Mouse (Mus musculus): Measurements from ENCODE around the gene Dock1.

Dock1 gene

DNA sequence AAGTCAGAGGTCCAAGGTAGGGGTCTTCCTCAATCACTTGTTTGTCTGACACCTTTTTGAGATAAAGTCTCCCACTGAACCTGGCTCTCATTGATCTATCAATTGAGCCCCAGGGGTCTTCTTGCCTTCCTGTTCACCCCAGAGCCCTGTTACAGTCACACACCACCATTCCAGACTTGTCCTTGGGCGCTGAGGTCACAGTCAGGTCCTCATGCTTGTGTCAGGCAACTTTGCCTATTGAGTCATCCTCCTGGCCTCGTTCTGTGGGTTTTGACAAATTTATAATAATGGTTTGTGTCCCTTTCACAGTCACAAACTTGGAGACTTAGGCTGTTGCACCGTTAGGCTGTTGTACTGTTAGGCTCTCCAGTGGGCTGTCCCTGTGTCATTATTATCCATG, 77.9 kb downstream of the Dock1 start:
- no peak for DNase-seq (ENCODE audit: extremely low read depth, insufficient read length, low spot score)

DNA sequence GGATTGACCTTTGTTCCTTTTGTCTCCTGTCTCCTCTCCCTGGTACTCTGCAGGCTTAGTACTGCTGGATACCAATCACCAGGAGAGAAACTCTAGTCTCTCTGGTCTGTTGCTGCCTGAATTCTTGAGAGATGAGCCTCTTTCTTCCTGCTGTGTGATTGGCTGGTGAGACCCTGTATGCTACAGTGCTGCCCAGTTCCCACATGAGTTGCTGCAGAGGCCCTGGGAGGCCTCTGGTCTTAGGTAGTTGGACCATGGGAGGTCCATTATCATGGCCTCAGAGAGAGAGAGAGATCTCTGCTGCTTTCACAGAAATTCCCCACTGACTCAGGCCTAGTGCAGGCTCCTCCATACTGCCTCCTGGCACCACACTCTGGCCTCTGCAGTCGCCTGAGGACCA, 79.2 kb downstream of the Dock1 start:
- DNase-seq (ENCODE audit: extremely low read depth, insufficient read length, low spot score) = no peak

DNA sequence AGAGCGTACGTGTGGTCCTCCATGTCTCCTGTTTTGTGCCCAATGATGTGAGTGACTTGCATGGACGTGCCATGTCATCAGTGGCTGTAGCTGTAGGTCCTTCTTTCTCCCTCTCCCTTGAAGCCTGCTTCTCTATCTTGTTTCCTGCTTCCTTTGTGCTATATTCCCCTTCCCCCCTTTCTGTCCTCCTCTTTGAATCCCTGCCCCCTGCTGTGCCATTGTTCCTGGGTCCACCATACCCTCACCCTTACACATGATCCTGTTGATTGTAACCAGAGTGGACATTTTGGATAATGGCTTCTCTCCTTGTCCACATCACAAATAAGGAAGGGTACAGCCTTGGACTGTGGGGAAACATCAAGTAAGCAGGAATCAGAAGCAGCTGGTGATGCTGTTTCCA, 81.0 kb downstream of the Dock1 start:
- DNase-seq (ENCODE audit: extremely low read depth, insufficient read length, low spot score) = no peak

- no peak for DNase-seq (ENCODE audit: extremely low read depth, insufficient read length, low spot score)
Measured at GRCm38 (mm10) chr7:134753417-134753816, 83.0 kb downstream of the Dock1 start.

DNA sequence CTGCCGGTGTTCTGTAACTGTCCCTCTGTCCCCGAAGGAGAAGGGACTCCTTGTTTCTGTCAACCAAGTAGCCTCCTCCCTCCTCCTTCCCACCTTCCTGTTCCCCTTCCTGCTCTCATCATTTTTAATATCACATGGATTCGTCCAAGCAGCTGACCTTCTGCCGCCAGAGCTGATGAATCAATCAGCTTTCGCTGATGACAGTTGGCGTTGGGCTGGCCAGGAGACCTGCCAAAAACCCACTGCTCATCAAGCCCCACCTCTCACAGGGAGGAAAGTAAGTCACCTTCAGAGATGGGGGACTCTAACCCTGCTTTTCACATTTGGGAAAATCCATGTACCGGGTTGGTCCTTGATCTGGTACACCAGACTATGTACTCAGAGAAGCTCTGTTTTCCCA, 87.2 kb downstream of the Dock1 start:
- no peak for DNase-seq (ENCODE audit: extremely low read depth, insufficient read length, low spot score)

GRCm38 (mm10) chr7:134761799-134762198, 91.3 kb downstream of the Dock1 start:
- no peak for DNase-seq (ENCODE audit: extremely low read depth, insufficient read length, low spot score)

GRCm38 (mm10) chr7:134765130-134765529, 94.7 kb downstream of the Dock1 start:
- no peak for DNase-seq (ENCODE audit: extremely low read depth, insufficient read length, low spot score)

DNA sequence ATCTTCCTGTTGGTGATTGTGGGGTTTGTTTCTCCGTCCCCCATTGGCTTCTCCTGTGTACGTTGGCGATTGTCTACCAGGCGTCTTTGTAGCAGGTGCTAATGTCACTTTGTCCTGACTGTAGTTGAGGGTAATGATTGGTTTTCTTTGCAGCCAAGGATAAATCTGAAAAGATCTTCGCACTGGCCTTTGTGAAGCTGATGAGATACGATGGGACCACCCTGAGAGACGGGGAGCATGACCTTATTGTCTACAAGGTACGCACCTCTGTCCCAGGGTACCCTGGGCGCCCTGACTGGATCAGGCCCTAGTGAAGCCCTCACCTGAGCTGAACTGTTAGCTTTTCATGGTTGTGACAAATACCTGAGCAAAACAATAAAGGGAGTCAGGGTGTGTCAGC, 100.9 kb downstream of the Dock1 start:
- DNase-seq (ENCODE audit: extremely low read depth, insufficient read length, low spot score) = no peak

- no peak for DNase-seq (ENCODE audit: extremely low read depth, insufficient read length, low spot score)
Measured at GRCm38 (mm10) chr7:134772363-134772762, 101.9 kb downstream of the Dock1 start.

GRCm38 (mm10) chr7:134772867-134773590, 102.6 kb downstream of the Dock1 start:
- no peak for DNase-seq (ENCODE audit: extremely low read depth, insufficient read length, low spot score)

DNA sequence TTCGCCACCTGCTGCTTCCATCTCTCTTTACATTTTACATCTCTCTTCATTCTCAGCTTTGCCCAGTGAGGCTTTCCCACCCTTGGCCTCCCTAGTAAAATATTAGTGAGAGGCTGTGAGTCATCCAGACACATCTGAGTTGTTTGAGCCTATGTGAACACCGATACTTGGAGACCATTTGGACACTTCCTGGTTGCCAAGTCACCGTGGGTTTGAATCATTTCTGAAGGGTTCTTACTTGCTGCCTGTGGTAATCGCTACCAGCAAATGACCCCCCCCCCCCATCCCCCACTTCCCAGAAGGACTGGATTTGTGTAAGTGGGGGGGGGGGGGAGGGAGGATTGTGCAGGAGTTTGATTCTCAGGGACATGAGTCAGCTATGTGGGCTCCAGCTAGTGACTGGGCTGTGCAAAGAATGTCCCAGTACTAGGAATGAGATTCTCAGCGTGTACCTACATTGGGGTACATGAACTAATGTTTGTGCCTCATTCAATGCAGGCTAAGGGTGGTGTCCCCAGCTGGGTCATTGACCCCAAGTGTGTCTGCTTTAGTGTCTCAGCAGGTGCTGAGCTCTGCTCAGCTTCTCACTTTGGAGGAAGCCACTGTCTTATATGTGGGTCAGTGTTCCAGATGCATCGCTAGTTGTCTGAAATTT, 103.4 kb downstream of the Dock1 start:
- peak; percentile 48 for DNase-seq (ENCODE audit: extremely low read depth, insufficient read length, low spot score)

DNA sequence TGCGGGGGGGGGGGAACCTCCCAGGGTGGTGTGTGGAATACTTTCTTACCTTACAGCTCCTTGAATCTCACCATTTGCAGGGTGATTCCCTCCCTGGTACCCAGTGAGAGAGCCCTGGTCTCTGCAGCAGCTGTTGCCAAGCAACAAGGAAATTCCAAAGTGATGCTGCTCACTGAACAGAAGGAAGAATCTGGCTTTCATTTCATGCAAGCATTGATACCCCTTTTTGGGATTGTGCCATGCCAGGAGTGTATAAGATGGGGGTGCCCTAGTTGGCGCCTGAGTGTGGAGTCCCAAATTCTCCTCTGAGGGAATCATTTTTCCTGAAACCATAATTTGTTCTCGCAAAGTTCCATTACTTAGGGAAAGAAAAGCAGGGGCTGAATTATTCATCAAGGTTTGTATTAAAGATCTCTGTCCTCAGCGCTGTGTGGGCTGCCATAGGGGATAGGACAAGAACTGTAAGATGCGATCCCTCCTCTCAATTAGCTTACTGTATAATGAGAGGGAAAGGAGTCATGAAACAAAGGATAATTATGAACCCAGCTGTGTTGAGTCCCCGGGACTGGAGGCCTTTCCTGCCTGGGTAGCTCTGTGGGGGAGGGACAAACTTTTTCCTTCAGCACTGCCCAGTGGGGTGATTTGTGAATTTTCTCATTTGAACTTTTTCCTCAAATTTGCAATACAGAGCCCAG, 104.2 kb downstream of the Dock1 start:
- no peak for DNase-seq (ENCODE audit: extremely low read depth, insufficient read length, low spot score)

- no peak for DNase-seq (ENCODE audit: extremely low read depth, insufficient read length, low spot score)
Measured at GRCm38 (mm10) chr7:134775671-134776070, 105.2 kb downstream of the Dock1 start.

DNA sequence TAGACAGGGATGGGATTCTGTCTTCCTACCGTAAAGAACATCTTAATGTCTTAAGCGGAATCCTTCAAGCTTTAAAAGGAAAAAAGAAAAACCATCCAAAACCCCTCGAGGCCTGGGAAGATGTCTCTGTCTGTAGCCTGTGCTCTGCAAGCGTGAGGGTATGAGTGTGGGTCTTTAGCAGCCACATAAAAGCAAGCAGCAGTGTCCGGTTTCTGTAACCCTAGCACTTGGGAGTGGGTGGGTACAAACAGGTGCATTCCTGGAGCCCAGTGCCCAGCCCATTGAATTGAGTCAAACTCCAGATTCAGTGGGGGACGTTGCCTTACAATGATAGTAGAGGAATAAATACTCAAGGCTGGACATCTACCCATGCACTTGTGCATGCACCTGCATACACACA, 105.9 kb downstream of the Dock1 start:
- DNase-seq (ENCODE audit: extremely low read depth, insufficient read length, low spot score) = no peak

DNA sequence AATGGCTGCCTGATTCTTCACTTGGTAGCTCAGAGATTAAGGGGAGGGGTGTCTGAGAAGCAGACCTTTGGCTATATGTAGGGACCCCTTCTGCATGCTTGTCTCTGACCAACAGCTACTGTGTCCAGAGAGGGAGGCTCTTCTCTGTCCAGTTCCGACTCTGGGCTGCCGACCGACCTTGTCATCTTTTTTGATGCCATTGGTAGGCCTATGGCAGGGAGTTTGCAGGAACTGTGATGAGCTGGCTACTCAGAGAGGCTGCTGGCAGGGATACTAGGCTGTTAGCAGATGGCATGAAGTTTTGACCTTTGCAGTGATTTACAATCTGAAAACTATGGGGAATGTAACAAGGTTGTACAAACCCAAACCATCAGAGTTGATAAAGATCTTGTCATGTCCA, 109.3 kb downstream of the Dock1 start:
- no peak for DNase-seq (ENCODE audit: extremely low read depth, insufficient read length, low spot score)

GRCm38 (mm10) chr7:134787110-134787509, 116.7 kb downstream of the Dock1 start:
- no peak for DNase-seq (ENCODE audit: extremely low read depth, insufficient read length, low spot score)

DNA sequence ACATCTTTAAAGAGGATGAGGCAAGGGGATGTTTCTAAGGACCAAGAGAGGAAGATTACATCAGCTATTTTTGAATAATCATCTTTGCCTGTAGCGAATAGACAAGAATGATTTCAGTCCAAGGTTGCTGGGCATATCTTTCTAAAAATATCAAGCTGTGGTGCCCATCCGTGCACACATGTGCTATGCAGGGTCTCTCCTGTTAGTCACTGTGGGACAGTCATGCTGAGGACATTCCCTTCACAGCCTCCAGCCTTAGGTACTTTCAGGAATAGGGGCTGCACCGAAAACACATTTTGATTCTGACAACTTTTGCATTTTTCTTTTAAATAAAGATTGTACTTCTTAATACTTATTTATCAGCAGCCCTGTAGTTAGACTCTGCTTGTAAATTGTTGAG, 124.4 kb downstream of the Dock1 start:
- no peak for DNase-seq (ENCODE audit: extremely low read depth, insufficient read length, low spot score)

DNA sequence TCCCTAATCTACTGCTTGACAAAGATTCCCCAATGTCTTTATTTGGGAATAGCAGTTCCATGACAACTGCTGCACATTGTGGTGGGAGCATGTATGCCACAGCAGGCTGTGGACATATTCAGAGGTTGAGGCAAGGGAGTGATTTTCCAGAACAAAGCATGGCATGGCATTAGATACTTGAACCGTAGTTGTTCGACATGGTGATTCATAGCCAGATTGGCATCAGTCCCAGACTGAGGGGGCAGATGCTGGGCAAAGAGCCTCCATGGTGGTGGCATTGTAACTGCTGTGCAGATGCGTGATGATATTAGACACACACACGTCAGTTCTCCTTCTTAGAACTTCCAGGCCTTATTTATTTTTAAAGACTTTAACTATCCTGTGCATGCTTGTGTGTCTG, 129.6 kb downstream of the Dock1 start:
- peak; percentile 54 for DNase-seq (ENCODE audit: extremely low read depth, insufficient read length, low spot score)

- DNase-seq (ENCODE audit: extremely low read depth, insufficient read length, low spot score) = no peak
Measured at GRCm38 (mm10) chr7:134804422-134804821, 134.0 kb downstream of the Dock1 start.

- no peak for DNase-seq (ENCODE audit: extremely low read depth, insufficient read length, low spot score)
Measured at GRCm38 (mm10) chr7:134806799-134807198, 136.3 kb downstream of the Dock1 start.

DNA sequence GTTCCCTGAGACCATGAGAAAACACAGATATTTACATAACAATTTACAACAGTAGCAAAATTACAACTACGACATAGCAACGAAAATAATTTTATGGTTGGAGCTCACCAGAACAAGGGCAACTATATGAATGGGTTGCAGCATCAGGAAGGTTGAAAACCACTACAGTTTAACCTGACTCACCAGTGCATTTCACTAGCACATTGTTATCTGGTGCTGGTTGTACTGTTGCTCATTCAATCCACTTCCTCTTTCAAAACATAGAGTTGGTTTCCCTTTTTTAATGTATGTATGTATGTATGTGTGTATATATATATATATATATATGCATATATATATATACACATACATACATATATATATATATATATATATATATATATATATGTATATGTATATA, 138.0 kb downstream of the Dock1 start:
- no peak for DNase-seq (ENCODE audit: extremely low read depth, insufficient read length, low spot score)
